Mouse (Mus musculus): ENCODE results near the gene Cks1b.

Gene Cks1b

DNA sequence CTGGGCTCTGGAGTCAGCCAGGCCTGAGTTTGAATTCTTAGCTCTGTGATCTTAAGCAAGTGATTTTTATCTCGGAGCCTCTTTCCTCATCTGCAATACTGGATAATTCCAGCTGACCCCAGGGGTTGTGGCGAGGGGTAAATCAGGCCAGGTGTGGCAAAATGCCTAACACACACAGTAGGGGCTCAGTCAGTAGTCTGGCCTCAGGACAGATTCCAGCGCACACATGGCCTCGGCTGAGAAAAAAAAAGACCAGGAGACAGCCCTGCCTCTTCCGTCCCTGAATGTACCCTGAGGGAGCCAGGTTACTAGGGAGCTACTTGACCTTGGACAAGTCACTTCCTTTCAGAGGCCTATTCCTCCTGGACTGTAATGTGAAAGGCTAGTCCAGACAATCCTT is 35.2 kb downstream of the Cks1b start:
- peak; percentile 91 for DNase-seq (ENCODE audit: low read depth, low spot score)

DNA sequence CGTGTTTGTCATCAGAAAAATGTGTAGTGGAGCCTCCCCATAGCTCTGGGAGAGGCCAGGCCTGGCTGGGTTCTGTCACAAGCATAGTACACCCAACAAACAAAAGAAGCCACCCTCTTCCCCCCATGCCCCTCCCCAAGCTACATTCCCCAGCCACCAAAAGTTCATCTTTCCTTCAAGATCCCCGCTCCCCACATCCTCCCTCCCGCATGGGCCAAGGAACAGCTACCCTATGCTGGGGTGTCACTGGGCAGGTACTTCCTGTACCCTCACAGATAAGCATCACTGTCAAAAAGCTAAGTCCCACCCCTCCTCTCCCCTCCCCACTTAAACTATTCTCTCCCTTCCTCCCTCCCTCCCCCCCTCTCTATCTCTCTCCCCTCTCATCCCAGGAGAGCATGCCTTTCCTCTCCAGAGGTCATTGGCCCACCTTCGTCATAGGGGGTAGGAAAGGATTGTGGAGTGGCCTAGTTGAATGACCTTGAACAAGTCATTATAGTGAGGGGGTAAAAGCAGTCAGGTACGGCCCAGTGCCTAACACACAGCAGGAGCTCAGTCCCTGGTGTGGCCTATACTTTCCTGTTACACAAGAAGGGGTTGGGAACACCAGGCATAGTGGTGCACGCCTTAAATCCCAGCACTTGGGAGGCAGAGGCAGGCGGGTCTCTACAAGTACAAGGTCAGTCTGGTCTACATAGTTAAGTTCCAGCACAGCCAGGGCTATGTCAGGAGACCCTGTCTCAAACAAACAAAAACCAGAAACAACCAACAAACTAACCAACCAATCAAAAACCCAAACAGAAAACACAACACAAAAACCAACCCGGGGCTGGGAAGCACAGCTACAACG is 35.9 kb downstream of the Cks1b start:
- peak; percentile 96 for DNase-seq (ENCODE audit: low read depth, low spot score)

GRCm38 (mm10) chr3:89381233-89381632 is 37.0 kb downstream of the Cks1b start:
- DNase-seq (ENCODE audit: low read depth, low spot score) = no peak

DNA sequence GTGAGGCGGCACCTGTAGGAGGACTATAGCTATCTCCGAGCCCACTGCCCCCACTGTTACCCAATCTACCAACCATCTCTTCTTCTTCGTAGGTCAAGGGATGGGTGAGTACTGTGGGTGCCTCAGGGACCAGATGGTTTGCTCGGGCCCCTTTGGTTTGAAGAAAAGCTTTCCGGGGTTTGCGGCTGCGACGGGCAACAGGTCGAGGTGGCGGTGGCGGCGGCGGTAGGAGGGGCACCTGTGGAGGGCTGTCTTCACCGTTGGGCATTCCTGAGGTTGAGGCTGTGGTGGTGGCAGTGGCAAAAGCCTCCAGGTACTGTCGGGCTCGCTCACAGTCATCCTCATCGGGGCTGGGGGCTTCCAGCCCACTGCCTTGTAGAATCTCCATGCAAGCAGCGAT is 37.5 kb downstream of the Cks1b start:
- no peak for DNase-seq (ENCODE audit: low read depth, low spot score)

- DNase-seq (ENCODE audit: low read depth, low spot score) = no peak
Observed at GRCm38 (mm10) chr3:89380291-89380690, 37.9 kb downstream of the Cks1b start.

DNA sequence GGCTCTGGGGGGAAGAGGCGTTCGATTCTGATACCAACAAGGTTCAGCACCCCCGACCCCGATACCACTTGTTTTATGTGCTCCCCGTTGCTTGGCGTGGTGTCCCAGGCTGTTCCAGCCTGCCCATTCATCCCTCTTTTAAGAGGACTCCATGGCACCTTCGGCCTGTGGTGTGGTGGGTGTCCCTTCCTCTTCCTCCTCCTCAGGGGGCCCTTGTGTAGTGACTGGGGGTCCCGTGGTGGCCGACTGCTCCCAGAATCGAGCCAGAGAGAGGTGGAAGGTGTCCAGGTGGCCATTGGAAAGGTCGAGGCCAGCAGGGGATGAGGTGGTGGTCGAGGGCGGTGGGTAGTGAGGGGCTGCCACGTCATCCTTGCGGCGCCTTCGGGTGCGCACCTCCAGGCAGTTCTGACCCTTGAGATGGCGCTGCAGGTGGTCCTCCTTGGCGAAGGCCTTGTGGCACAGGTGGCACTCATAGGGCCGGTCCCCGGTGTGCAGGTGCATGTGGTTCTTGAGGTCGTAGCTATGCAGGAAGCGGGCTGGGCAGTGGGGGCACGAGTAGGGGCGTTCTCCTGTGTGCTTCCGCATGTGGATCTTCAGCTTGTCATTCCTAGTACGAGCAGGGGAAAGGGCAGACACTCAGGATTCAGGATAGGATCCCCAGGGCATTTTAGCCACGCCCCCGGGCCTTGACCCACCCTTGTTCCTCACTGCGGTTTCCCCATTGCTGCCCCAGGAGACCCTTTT is 38.6 kb downstream of the Cks1b start:
- DNase-seq (ENCODE audit: low read depth, low spot score) = peak; percentile 64

DNA sequence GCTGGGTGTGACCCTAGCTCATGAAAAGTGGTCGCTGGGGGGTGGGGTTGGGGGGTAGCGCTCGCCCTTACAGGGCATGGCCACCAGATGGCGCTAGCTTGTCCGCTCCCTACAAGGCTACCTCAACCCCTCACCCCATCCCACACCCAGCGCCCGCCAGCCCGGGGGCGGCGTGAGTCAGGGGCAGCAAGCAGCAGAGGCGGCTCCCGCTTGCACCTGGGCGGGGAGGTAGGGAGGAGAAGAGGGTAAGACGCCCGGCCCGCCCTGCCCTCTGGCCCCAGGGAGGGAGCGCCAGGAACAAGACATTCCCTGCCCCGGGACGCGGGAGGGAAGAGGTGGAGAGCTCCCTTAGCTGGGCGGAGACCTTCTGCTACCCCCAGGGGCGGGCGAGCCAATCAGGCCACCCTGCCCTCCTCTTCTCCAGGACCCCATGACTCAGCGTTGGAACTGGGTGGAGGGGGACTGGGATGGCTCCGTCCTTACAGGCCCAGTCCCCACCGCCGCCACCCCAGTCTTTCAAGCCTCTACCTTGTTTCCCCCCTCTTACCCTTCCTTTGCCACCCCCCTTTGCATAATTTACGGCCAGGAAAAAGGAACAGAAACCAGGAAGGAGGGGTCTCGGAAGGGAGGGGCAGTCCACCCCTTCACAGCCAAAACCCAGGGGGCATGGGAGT is 39.7 kb downstream of the Cks1b start:
- peak; percentile 92 for DNase-seq (ENCODE audit: low read depth, low spot score)

- no peak for DNase-seq (ENCODE audit: low read depth, low spot score)
Observed at GRCm38 (mm10) chr3:89377831-89378230, 40.4 kb downstream of the Cks1b start.

DNA sequence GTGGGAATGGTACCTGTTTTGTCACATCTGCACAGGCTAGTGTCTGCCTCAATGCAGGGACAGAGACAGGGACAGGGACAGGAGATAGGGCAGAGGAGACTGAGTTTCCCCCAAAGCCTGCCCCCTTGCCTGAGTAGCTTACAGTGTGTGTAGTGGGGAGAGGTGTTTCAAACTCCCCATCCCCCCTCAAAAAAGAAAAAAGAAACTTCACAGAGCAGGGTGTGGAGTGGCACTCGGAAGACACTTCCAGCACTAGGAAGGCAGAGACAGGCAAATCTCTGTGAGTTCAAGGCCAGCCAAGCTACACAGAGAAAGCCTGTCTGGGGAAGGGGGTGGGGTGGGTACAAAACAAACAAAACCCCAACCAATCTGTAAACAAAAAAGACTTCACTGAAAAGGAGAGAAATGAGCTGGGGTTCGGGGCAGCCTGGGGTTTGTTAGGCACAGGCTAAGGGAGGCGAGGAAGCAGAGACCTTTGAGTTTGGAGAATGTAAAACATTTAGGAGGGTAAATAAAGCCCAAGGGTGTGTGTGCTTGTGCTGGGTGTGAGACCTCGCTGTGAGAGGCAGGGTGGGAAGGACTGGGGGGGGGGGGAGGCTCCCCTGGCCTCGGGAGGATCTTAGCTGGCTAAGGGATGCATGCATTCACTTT is 44.5 kb downstream of the Cks1b start:
- peak; percentile 82 for DNase-seq (ENCODE audit: low read depth, low spot score)

- DNase-seq (ENCODE audit: low read depth, low spot score) = peak; percentile 44
Observed at GRCm38 (mm10) chr3:89367338-89367737, 50.8 kb downstream of the Cks1b start.

GRCm38 (mm10) chr3:89365486-89366414 is 52.4 kb downstream of the Cks1b start:
- DNase-seq (ENCODE audit: low read depth, low spot score) = no peak
